In genomic region chr13:60080113-60080512, GRCm38 (mm10) we compare ENCODE assay signal across 31 mouse cellular contexts.
DNase-seq lines count a peak whose midpoint lies in the region; ATAC-seq and TF ChIP-seq lines count a peak whose summit lies in the region.
"Had no signal": no experiment of that assay in that cellular context is flagged by ENCODE, and none has a peak within 500 bp of the region (broad histone marks: within the 10 kb centered on the region; RNA-seq: fewer than 3 reads in every experiment).

No protein-coding gene starts in this region.

- H3K27me3 ChIP-seq in forebrain, embryonic 10.5 days (ENCODE audit: poor library complexity, severe bottlenecking) = no peaks in the 10 kb centered on the region
- H3K27me3 ChIP-seq in forebrain, embryonic 14.5 days (replicated peaks; ENCODE audit: control insufficient read depth, insufficient read depth, low read length) = no peaks in the 10 kb centered on the region
- H3K27me3 ChIP-seq in limb, embryonic 14.5 days (ENCODE audit: control insufficient read depth, insufficient read depth, low read length) = no peaks in the 10 kb centered on the region
- H3K27me3 ChIP-seq: CH12.LX; embryonic facial prominence, embryonic 13.5 days; forebrain, embryonic 13.5 days; heart, embryonic 13.5 days; Patski had no signal

- no peak for ATAC-seq in forebrain, embryonic 14.5 days
- peak; percentile 57 for ATAC-seq in limb, embryonic 14.5 days (ENCODE audit: low FRiP score, low read depth)
- ATAC-seq: forebrain, embryonic 13.5 days; forebrain, postnatal 0 days; hindbrain, postnatal 0 days; inflammation-experienced regulatory T-cells, adult 6 months; intestine, embryonic 16.5 days; Patski had no signal

- no peak for DNase-seq in forebrain, embryonic 10.5 days (ENCODE audit: extremely low spot score, low spot score)
- no peak for DNase-seq in forebrain, embryonic 14.5 days (ENCODE audit: low spot score)
- peak; percentile 43 for DNase-seq in limb, embryonic 14.5 days (ENCODE audit: low spot score)
- no peak for DNase-seq in layer of hippocampus, postnatal 36 days
- no peak for DNase-seq in adrenal gland, postnatal 4 days (ENCODE audit: low spot score in 2 of 2)
- no peak for DNase-seq in layer of hippocampus, adult 8-10 months (ENCODE audit: low spot score in 2 of 2)
- DNase-seq: adrenal gland, adult 8-10 months; adrenal gland, postnatal 25 days; B cell, adult 2 months; cerebellum, adult 11 months; cerebellum, adult 2 months; cerebellum, adult 9-11 months; cerebellum, postnatal 25 days; forebrain, postnatal 0 days; gastrocnemius, postnatal 10 days; gastrocnemius, postnatal 36 days; heart, adult 2 months; heart, postnatal 14 days; heart, postnatal 4 days had no signal

- H3K9me3 ChIP-seq in forebrain, embryonic 10.5 days = no peaks in the 10 kb centered on the region
- H3K9me3 ChIP-seq in forebrain, embryonic 14.5 days (replicated peaks; ENCODE audit: control insufficient read depth, low read length) = no peaks in the 10 kb centered on the region
- no peaks in the 10 kb centered on the region for H3K9me3 ChIP-seq in limb, embryonic 14.5 days (ENCODE audit: control insufficient read depth, low read length)
- H3K9me3 ChIP-seq: embryonic facial prominence, embryonic 13.5 days; forebrain, embryonic 13.5 days; heart, embryonic 10.5 days; heart, embryonic 13.5 days had no signal

- H3K4me1 ChIP-seq in forebrain, embryonic 10.5 days = peaks cover 36% of the 10 kb centered on the region
- H3K4me1 ChIP-seq in forebrain, embryonic 14.5 days (ENCODE audit: control insufficient read depth, insufficient read depth, low read length) = peaks cover 5% of the 10 kb centered on the region; the same call in 1 of the 2 replicates
- H3K4me1 ChIP-seq in brown adipose tissue, adult 24 weeks (ENCODE audit: control insufficient read depth, insufficient read depth, insufficient read length, low read length) = 0 out of 2 replicates have a peak, but pooled peaks cover 2% of the 10 kb centered on the region
- peaks cover 22% of the 10 kb centered on the region for H3K4me1 ChIP-seq in limb, embryonic 14.5 days (ENCODE audit: control insufficient read depth, insufficient read depth, low read length)

- H3K4me3 ChIP-seq in forebrain, embryonic 10.5 days = no peak overlapping the region
- no peak overlapping the region for H3K4me3 ChIP-seq in forebrain, embryonic 14.5 days (ENCODE audit: low read depth, low read length)
- no peak overlapping the region for H3K4me3 ChIP-seq in brown adipose tissue, adult 24 weeks (ENCODE audit: insufficient read depth, low read depth, low read length)
- H3K4me3 ChIP-seq in limb, embryonic 14.5 days (replicated peaks; ENCODE audit: low read length) = no peak overlapping the region
- H3K4me3 ChIP-seq: embryonic facial prominence, embryonic 13.5 days; forebrain, embryonic 13.5 days; heart, adult 2 months; heart, embryonic 10.5 days; heart, embryonic 13.5 days had no signal

- 88% methylated on average over 10 of the region's 10 CpGs for WGBS in forebrain, embryonic 10.5 days
- WGBS in forebrain, embryonic 14.5 days = 86% methylated on average over 10 of the region's 10 CpGs
- 88% methylated on average over 10 of the region's 10 CpGs for WGBS in limb, embryonic 14.5 days

- no peak overlapping the region for H3K9ac ChIP-seq in forebrain, embryonic 14.5 days (ENCODE audit: low read length)
- no peak overlapping the region for H3K9ac ChIP-seq in limb, embryonic 14.5 days (ENCODE audit: low read depth, low read length, severe bottlenecking)
- H3K9ac ChIP-seq: embryonic facial prominence, embryonic 13.5 days; forebrain, embryonic 13.5 days; forebrain, postnatal 0 days; heart, embryonic 13.5 days; hindbrain, embryonic 14.5 days had no signal

- H3K36me3 ChIP-seq in forebrain, embryonic 10.5 days (replicated peaks) = no peaks in the 10 kb centered on the region
- no peaks in the 10 kb centered on the region for H3K36me3 ChIP-seq in forebrain, embryonic 14.5 days (ENCODE audit: control insufficient read depth, insufficient read depth, low read length)
- H3K36me3 ChIP-seq in limb, embryonic 14.5 days (ENCODE audit: control insufficient read depth, insufficient read depth, low read length) = no peaks in the 10 kb centered on the region
- H3K36me3 ChIP-seq: embryonic facial prominence, embryonic 13.5 days; G1E; heart, embryonic 10.5 days; heart, embryonic 13.5 days had no signal

- H3K27ac ChIP-seq in forebrain, embryonic 10.5 days = peak overlapping the region; percentile 2; the same call in 1 of the 2 replicates
- no peak overlapping the region for H3K27ac ChIP-seq in forebrain, embryonic 14.5 days (ENCODE audit: low read depth, low read length)
- H3K27ac ChIP-seq in brown adipose tissue, adult 24 weeks (replicated peaks; ENCODE audit: low read depth, low read length) = peak overlapping the region; percentile 45; the same call in 1 of the 2 replicates
- H3K27ac ChIP-seq in limb, embryonic 14.5 days (replicated peaks; ENCODE audit: low read depth, low read length) = no peak overlapping the region
- H3K27ac ChIP-seq: embryonic facial prominence, embryonic 13.5 days; forebrain, embryonic 13.5 days; heart, adult 2 months; heart, embryonic 10.5 days; heart, embryonic 13.5 days; hindbrain, embryonic 14.5 days; hindbrain, postnatal 0 days had no signal

- no peak overlapping the region for H3K4me2 ChIP-seq in forebrain, embryonic 14.5 days (ENCODE audit: low read length)
- no peak overlapping the region for H3K4me2 ChIP-seq in limb, embryonic 14.5 days (replicated peaks; ENCODE audit: low read depth, low read length, severe bottlenecking)
- H3K4me2 ChIP-seq: embryonic facial prominence, embryonic 13.5 days; forebrain, embryonic 13.5 days; heart, embryonic 13.5 days; hindbrain, embryonic 14.5 days had no signal

- no peak for TF ChIP-seq POLR2A in limb, embryonic 14.5 days (IDR thresholded peaks at IDR 0.05; ENCODE audit: borderline replicate concordance, extremely low read depth, insufficient read depth, insufficient read length)

Comparison
In these comparisons a context has a peak if more than half of its experiments do, and no peak if none do; other contexts are left out.
1. H3K27ac ChIP-seq: peak in forebrain, embryonic 10.5 days (single experiment) and brown adipose tissue, adult 24 weeks (single experiment); none in forebrain, embryonic 14.5 days (single experiment) and limb, embryonic 14.5 days (single experiment).